Mouse (Mus musculus) urinary bladder, adult 18-20 months (tissue): ENCODE data around the gene Znrf4.
"Not testable (repeated sequence)": the region's sequence is repeated elsewhere in the genome, so short reads cannot be mapped to it uniquely, and the experiment has no call there.

ENCODE experiments used
- DNase-seq, 2 experiments: peaks; one replicate each; pipeline ENCODE4 v3.0.0; 2022; ENCODE audit warnings: low spot score in 2 of 2, mixed read lengths in 2 of 2

Gene Znrf4

DNA sequence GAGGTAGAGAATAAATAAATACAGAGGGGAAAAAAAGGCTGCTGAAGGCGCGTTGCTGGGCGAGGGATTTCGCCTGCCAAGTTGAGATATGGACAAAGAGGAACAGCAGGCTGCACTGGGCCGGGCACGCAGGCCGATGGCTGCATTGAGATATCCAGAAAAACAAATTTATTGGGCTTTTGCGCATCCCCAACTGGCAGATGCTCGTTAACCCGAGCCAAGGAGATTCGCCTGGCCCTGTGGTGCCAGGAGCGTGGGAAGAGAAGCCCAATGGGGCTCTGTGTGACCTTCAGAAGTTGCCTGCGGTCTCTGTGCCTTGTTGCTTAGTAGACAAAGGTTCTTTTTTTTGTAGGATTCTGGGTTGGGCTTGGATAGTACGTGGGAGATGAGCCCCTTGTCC, 24.0 kb upstream of the Znrf4 start:
- no peak for DNase-seq

DNA sequence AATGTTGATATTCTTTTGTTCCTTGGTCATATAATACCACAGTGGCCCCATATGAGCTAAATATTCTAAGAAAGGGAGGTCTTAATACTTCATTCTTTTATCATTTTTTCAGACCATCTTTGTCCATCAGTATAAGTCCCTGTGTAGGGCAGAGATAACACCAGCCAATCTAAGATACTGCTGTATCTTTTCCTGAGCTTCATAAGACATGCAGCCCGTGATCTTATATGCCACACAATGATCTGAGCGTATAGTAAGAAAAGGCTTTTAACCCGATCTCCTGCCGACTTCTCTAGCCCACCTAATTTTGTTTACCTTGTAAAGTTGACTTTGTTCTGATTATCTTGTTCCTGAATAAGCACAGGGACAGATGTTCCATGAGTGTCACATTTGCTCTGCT, 12.7 kb upstream of the Znrf4 start:
- DNase-seq, result no peak

DNA sequence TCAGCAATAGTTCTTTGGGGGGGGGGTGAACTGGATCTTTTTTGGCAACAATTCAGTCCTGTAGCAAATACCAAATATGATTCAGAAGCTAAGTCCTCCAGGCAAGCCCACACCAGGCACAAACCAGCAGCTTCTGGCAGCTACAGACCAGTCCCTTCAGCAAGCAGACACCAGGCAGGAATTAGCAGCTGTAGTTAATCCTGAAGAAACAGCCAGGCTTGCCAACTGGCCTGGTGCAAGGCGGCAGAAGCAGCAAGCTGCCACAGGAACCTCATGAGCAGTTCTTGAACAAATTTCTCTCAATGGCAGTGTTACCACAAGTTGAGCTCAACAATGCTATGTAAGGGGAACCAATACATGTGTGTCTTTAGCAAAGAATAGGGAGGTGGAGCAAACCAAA, 10.5 kb upstream of the Znrf4 start:
- DNase-seq, result no peak

DNA sequence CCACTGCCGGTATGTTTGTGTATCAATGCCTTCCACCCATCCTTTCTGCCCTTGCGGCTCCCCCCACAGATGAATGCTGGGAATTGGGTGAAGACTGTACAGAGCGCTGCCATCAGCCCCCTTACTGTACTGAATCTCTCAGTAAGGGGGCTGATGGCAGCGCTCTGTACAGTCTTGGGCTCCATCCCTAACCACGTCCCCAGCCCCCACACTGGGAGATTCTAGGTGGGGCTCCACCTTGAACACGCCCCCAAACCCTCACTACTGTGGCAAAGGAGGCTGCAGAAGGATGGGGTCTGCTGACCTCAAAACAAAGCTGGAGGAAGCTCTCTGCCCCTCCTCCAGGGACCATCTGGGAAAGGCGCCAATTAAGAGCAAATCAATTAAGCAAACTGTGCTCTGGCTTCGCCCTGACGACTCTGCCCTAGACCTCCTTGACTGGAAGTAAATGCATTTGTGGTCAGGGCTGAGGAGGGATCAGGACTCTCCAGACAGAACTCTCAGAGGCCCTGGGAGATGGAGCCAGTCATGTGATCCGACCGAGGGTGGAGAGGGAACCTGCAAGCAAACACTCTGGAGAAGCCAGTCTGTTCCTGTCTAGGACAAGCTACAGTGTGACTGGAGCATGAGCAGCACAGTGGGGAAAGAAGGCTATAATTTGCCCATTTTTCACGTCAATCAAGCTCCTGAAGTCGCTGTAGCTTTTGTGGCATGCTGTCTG, 3.6 kb upstream of the Znrf4 start:
- DNase-seq, result no peak

- no peak for DNase-seq
Measured at GRCm38 (mm10) chr17:56514916-56515315, 2.7 kb upstream of the Znrf4 start.

GRCm38 (mm10) chr17:56514330-56514729, 2.1 kb upstream of the Znrf4 start:
- no peak for DNase-seq

GRCm38 (mm10) chr17:56511707-56512090, 532 bp downstream of the Znrf4 start:
- DNase-seq, result no peak

GRCm38 (mm10) chr17:56510970-56511706, 1.1 kb downstream of the Znrf4 start:
- DNase-seq, result no peak

DNA sequence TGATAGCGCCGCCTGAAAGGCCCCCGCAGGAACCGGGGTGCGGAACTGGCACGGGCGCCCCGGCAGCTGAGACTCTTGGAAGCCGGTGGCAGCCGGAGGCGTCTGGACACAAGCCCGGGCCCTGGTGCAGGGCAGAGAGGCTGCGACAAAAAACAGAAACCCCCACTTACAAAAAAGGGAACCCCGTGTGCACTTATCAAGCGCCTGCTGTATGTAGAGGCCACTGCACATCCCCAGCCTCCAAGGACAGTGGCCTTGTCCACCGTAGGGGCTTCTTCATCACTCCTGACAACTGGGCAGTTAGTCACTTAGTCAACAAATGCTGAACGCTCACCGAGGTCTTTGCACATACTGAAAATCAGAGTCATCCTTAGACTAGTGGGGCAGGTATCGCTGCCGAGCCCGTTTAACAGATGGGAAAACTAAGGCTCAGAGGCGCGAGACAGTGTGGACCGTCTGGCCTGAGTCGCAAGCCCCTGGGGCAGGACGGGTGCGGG, 1.7 kb downstream of the Znrf4 start:
- DNase-seq, result no peak

DNA sequence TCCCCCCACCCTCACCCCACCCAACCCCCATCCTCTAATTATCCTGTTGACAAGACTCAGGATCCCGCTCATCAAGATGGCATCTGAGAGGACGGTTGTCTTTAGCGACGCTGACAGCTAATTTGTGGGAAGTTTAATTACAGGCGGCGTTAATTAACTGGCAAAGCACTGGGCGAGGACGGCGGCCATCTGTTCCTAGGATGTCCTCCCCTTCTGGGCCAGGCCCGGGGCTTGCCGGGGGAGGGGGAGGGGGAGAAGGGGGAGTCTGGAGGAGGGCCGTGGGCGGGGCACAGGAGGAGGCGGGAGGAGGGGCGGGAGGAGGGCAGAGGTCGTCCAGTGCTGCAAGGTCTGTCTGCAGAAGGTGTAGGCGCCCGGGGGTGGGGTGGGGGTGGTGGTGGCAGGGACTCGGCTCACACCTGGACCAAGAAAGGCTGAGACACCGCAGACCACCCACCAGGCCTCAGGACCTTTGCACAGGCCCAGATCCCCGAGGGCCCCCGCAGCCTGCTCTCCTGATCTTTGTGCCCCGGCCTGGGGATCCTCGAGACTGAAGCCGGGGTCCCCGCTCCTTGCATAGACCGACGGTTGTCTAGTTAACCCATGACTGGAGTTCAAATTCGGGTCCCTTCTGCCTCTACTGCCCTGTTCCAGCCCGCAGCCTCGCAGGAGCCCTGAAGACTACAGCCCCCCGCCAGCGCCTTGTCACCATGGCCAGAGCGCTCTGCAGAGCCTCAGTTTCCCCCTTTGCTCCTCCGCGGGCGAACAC, 2.3 kb downstream of the Znrf4 start:
- no peak for DNase-seq

- no peak for DNase-seq
Measured at GRCm38 (mm10) chr17:56509021-56509640, 3.1 kb downstream of the Znrf4 start.

DNA sequence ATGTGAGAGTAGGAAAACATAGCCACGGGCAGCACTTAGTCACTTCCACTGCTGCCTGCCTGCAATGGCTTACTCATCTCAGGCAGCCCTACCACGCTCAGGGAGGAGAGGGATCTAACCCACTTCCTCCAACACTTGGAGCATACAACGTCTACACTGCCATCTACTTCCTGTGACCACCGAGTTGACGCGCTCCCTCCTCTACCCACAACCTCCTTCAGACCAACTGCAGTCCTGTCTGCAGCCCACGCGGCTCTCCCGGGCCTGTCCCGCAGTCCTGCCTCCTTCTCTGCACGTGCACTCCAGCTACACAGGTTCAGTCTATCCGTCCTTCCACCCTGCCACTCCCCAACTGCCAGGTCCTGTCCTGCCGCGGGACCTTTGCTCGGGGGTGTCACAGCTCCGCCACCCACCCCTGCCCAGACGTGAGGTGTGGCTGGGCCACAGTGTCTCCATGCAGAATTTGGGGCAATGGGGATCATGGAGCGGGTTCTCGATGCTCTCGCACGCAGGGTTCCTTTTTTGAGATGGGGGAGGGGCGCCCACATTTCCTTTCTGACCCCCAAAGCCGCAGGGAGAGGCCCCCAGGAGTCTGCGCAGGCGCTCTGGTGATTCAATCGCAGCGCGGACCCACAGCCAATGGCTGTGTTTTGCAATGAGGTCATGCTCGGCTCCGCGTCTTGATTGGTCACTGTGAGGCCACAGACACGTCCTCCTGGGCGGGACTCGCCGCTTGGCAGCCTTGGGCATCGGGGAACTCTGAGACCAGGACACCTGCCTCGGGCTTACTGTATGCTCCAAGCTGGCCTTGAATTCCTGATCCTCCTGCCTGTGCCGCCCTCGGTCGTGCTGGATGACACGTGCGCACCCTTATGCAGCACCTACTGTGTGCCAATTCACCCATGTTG, 4.8 kb downstream of the Znrf4 start:
- peak; percentile 88 to 92 for DNase-seq

DNA sequence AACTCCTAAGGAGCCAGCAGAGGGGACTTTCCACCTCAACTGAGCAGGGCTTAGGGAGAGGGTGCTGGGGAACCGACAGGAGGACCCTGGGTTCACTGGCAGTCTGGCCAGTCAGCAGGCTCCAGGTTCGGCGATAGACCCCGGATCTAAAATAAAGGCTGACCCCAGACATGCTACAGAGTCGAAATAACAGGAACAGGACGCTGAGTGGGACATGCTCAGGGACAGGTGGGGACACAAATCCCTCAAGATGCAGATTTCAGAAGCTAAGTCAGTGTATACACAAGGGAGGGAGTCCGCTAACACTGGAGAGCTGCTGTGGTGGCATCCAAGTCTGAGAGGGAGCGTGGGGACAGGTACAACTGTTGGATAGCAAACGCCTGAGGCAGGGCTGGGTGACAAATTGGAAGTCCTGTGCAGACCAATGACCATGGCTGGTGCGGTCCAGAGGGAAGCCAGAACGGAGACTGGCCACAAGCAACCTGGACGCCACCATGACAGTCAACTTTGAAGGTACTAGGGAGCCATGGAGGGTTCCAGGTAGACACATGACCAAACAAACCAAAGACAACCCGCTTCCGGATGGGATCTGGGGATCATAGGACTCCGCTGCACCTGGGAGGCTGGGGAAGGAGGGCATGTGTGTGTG, 5.7 kb downstream of the Znrf4 start:
- no peak for DNase-seq

- no peak for DNase-seq
Measured at GRCm38 (mm10) chr17:56505401-56505800, 6.8 kb downstream of the Znrf4 start.

GRCm38 (mm10) chr17:56502526-56502925, 9.7 kb downstream of the Znrf4 start:
- no peak for DNase-seq

- DNase-seq, result not testable (repeated sequence)
Measured at GRCm38 (mm10) chr17:56501635-56502400, 10.4 kb downstream of the Znrf4 start.

DNA sequence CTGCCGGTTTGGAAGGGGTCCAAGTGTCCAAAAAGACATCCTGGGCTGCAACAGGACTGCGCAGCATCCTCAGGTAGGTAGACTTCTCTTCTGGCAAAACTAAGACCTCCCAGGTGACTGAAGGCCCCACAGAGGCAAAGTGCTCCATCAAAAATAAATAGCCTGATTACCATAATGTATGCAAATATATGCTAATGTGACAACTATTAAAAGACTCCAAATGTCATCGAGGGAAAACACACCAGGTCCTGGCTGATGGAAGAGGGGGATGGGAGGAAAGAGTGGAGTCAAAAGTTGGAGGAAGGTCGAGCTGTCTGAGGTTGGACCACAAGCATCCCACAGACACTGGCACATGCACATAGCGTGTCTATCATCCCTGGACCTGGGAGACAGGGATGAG, 13.0 kb downstream of the Znrf4 start:
- DNase-seq, result no peak

- no peak for DNase-seq
Measured at GRCm38 (mm10) chr17:56494480-56494879, 17.8 kb downstream of the Znrf4 start.

DNA sequence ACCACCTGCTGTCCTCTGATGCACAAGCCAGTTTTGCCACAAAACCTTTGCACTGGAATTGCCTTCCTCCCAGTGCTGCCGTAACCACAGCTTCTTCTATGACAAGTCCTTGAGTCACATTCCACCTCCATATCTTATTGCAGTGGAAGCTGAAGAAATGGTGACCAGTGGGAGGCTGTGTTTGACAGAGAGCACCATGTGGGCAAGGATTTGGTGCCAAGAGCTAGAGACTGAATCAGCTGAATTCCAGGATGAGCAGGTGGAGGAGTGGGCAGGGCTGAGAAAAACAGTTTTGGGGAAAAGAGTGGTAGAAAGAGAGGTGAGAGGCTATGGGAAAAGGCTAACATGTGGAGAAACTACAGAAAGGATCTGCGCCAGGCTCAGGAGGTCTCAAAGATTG, 18.4 kb downstream of the Znrf4 start:
- DNase-seq, result no peak
